Mouse (Mus musculus): ENCODE data around the gene Irgq. TPM values are rescaled to one million over a fixed set of nuclear protein-coding genes. Genes with fewer than 3 reads are reported as not detected.

Irgq gene
- polyA plus RNA-seq, 1 experiment from 2014 or later, result 16.4 TPM

- H3K9me3 ChIP-seq (ENCODE audit: control insufficient read depth, low read length), result no peaks in the 10 kb centered on the region
- no peak for ATAC-seq (replicated peaks; ENCODE audit: low FRiP score)
- no peaks in the 10 kb centered on the region; the same call in 1 of the 2 replicates for H3K4me1 ChIP-seq (replicated peaks; ENCODE audit: control insufficient read depth, insufficient read depth, low read length)
- DNase-seq (ENCODE audit: low spot score), result no peak
- no peaks in the 10 kb centered on the region for H3K36me3 ChIP-seq (ENCODE audit: control insufficient read depth, insufficient read depth, low read length)
- no peak overlapping the region for H3K27ac ChIP-seq (ENCODE audit: low read depth, low read length)
- H3K27me3 ChIP-seq (ENCODE audit: control insufficient read depth, insufficient read depth, low read length), result peaks cover 24% of the 10 kb centered on the region
- H3K4me2 ChIP-seq (ENCODE audit: low read depth, low read length, severe bottlenecking), result no peak overlapping the region
- no peak overlapping the region for H3K4me3 ChIP-seq (ENCODE audit: low read depth, low read length)
- WGBS, result 86% methylated on average over 6 of the region's 6 CpGs
- H3K9ac ChIP-seq (ENCODE audit: low read length), result no peak overlapping the region
Measured at GRCm38 (mm10) chr7:24584876-24585275, 54.4 kb downstream of the Irgq start.

GRCm38 (mm10) chr7:24585995-24586394 lies 55.5 kb downstream of the Irgq start:
- no peaks in the 10 kb centered on the region for H3K9me3 ChIP-seq (ENCODE audit: control insufficient read depth, low read length)
- H3K27me3 ChIP-seq (ENCODE audit: control insufficient read depth, insufficient read depth, low read length), result peaks cover 24% of the 10 kb centered on the region
- no peaks in the 10 kb centered on the region for H3K36me3 ChIP-seq (ENCODE audit: control insufficient read depth, insufficient read depth, low read length)
- 44% methylated on average over 16 of the region's 16 CpGs for WGBS
- H3K4me3 ChIP-seq (ENCODE audit: low read depth, low read length), result no peak overlapping the region
- no peak overlapping the region for H3K27ac ChIP-seq (ENCODE audit: low read depth, low read length)
- H3K4me2 ChIP-seq (ENCODE audit: low read depth, low read length, severe bottlenecking), result no peak overlapping the region
- H3K4me1 ChIP-seq (replicated peaks; ENCODE audit: control insufficient read depth, insufficient read depth, low read length), result no peaks in the 10 kb centered on the region; the same call in 1 of the 2 replicates
- no peak overlapping the region for H3K9ac ChIP-seq (ENCODE audit: low read length)
- no peak for DNase-seq (ENCODE audit: low spot score)
- ATAC-seq (replicated peaks; ENCODE audit: low FRiP score), result no peak

- Histone ChIP-seq H3K36me3 (ENCODE audit: control insufficient read depth, insufficient read depth, low read length) (no peaks in the 10 kb centered on the region), H3K4me1 (replicated peaks; ENCODE audit: control insufficient read depth, insufficient read depth, low read length) (no peaks in the 10 kb centered on the region; the same call in 1 of the 2 replicates), H3K4me3 (ENCODE audit: low read depth, low read length) (peak overlapping the region; percentile 37; the same call in 1 of the 2 replicates), H3K4me2 (ENCODE audit: low read depth, low read length, severe bottlenecking) (peak overlapping the region; percentile 71), H3K27me3 (ENCODE audit: control insufficient read depth, insufficient read depth, low read length) (peaks cover 24% of the 10 kb centered on the region), H3K9ac (ENCODE audit: low read length) (no peak overlapping the region; the same call in 1 of the 2 replicates), H3K9me3 (ENCODE audit: control insufficient read depth, low read length) (no peaks in the 10 kb centered on the region), H3K27ac (ENCODE audit: low read depth, low read length) (no peak overlapping the region)
- DNase-seq (ENCODE audit: low spot score), result no peak
- peak; percentile 47; the same call in 1 of the 2 replicates for ATAC-seq (replicated peaks; ENCODE audit: low FRiP score)
- 8% methylated on average over 8 of the region's 8 CpGs for WGBS
Measured at GRCm38 (mm10) chr7:24586828-24587227, 56.3 kb downstream of the Irgq start.

- Histone ChIP-seq H3K9me3 (ENCODE audit: control insufficient read depth, low read length) (no peaks in the 10 kb centered on the region), H3K4me2 (ENCODE audit: low read depth, low read length, severe bottlenecking) (peak within 1 kb of the TSS; percentile 71), H3K4me1 (replicated peaks; ENCODE audit: control insufficient read depth, insufficient read depth, low read length) (no peaks in the 10 kb centered on the region; the same call in 1 of the 2 replicates), H3K27ac (ENCODE audit: low read depth, low read length) (no peak within 1 kb of the TSS), H3K4me3 (ENCODE audit: low read depth, low read length) (peak within 1 kb of the TSS; percentile 37), H3K27me3 (ENCODE audit: control insufficient read depth, insufficient read depth, low read length) (peaks cover 24% of the 10 kb centered on the region), H3K9ac (ENCODE audit: low read length) (peak within 1 kb of the TSS; percentile 65), H3K36me3 (ENCODE audit: control insufficient read depth, insufficient read depth, low read length) (no peaks in the 10 kb centered on the region)
- ATAC-seq (replicated peaks; ENCODE audit: low FRiP score) (peak; percentile 71), DNase-seq (ENCODE audit: low spot score) (peak; percentile 90)
- 6% methylated on average over 29 of the region's 30 CpGs for WGBS
Measured at GRCm38 (mm10) chr7:24587330-24588105, 57.0 kb downstream of the Irgq start, which contains the start of the genes Ethe1 and Zfp575. TSS of gene Ethe1 (plus strand) at chr7:24587543. TSS of gene Zfp575 (minus strand) at chr7:24587641.

Other genes with a start within 250 kb of the Irgq start
- gene Zfp61, start 229.5 kb upstream of the Irgq start, polyA plus RNA-seq (2014; fragmentation: Nextera tagmentation; extraction: Ambion mirVana), result 43.4 and 48.7 TPM in 2 replicates
- gene Zfp94, start 214.0 kb upstream of the Irgq start, polyA plus RNA-seq (2014; fragmentation: Nextera tagmentation; extraction: Ambion mirVana), result 15.2 and 15.9 TPM in 2 replicates
- gene Tescl, start 196.8 kb upstream of the Irgq start, polyA plus RNA-seq (2014; fragmentation: Nextera tagmentation; extraction: Ambion mirVana), result 0.23 TPM in 1 of 2 replicates, not detected in the other
- gene Lypd5, start 181.5 kb upstream of the Irgq start, polyA plus RNA-seq (2014; fragmentation: Nextera tagmentation; extraction: Ambion mirVana), result not detected in 2 replicates
- 3.5 and 4.1 TPM in 2 replicates for gene Kcnn4, start 160.4 kb upstream of the Irgq start, polyA plus RNA-seq (2014; fragmentation: Nextera tagmentation; extraction: Ambion mirVana)
- gene Smg9, start 131.1 kb upstream of the Irgq start, polyA plus RNA-seq (2014; fragmentation: Nextera tagmentation; extraction: Ambion mirVana), result 29.6 and 29.8 TPM in 2 replicates
- not detected in 2 replicates for gene Irgc1, start 78.4 kb upstream of the Irgq start, polyA plus RNA-seq (2014; fragmentation: Nextera tagmentation; extraction: Ambion mirVana)
- gene Plaur, start 68.2 kb upstream of the Irgq start, polyA plus RNA-seq (2014; fragmentation: Nextera tagmentation; extraction: Ambion mirVana), result 1.1 and 1.2 TPM in 2 replicates
- 7.1 and 8.9 TPM in 2 replicates for gene Cadm4, start 48.7 kb upstream of the Irgq start, polyA plus RNA-seq (2014; fragmentation: Nextera tagmentation; extraction: Ambion mirVana)
- 109 and 114 TPM in 2 replicates for gene Zfp428, start 23.7 kb upstream of the Irgq start, polyA plus RNA-seq (2014; fragmentation: Nextera tagmentation; extraction: Ambion mirVana)
- 0.96 and 1.3 TPM in 2 replicates for gene AC161166.1, start 18.2 kb upstream of the Irgq start, polyA plus RNA-seq (2014; fragmentation: Nextera tagmentation; extraction: Ambion mirVana)
- not detected in 2 replicates for gene Pinlyp, start 15.4 kb downstream of the Irgq start, polyA plus RNA-seq (2014; fragmentation: Nextera tagmentation; extraction: Ambion mirVana)
- 140 and 150 TPM in 2 replicates for gene Xrcc1, start 15.6 kb downstream of the Irgq start, polyA plus RNA-seq (2014; fragmentation: Nextera tagmentation; extraction: Ambion mirVana)
- 17.9 and 21.4 TPM in 2 replicates for gene Ethe1, start 56.9 kb downstream of the Irgq start, polyA plus RNA-seq (2014; fragmentation: Nextera tagmentation; extraction: Ambion mirVana)
- gene Zfp575, start 57.0 kb downstream of the Irgq start, polyA plus RNA-seq (2014; fragmentation: Nextera tagmentation; extraction: Ambion mirVana), result 2.2 and 2.5 TPM in 2 replicates
- not detected in 2 replicates for gene Phldb3, start 80.1 kb downstream of the Irgq start, polyA plus RNA-seq (2014; fragmentation: Nextera tagmentation; extraction: Ambion mirVana)
- gene Lypd3, start 105.9 kb downstream of the Irgq start, polyA plus RNA-seq (2014; fragmentation: Nextera tagmentation; extraction: Ambion mirVana), result 0.69 and 0.73 TPM in 2 replicates
- gene Tex101, start 146.0 kb downstream of the Irgq start, polyA plus RNA-seq (2014; fragmentation: Nextera tagmentation; extraction: Ambion mirVana), result not detected in 2 replicates
- not detected in 2 replicates for gene BC049730, start 178.6 kb downstream of the Irgq start, polyA plus RNA-seq (2014; fragmentation: Nextera tagmentation; extraction: Ambion mirVana)
- not detected in 2 replicates for gene Gm4763, start 196.2 kb downstream of the Irgq start, polyA plus RNA-seq (2014; fragmentation: Nextera tagmentation; extraction: Ambion mirVana)
- gene Cd177, start 229.6 kb downstream of the Irgq start, polyA plus RNA-seq (2014; fragmentation: Nextera tagmentation; extraction: Ambion mirVana), result not detected in 2 replicates
- not detected in 2 replicates for gene Ceacam10, start 246.5 kb downstream of the Irgq start, polyA plus RNA-seq (2014; fragmentation: Nextera tagmentation; extraction: Ambion mirVana)

Data from forebrain, embryonic 11.5 days (tissue).